Mouse (Mus musculus) CH12.LX (cell line): ENCODE data around the gene Pou5f1.

Experiments used
- BHLHE40 ChIP-seq: IDR thresholded peaks from 2 replicates; pipeline ENCODE4 v1.6.1; 2011; ENCODE audit warnings: mild to moderate bottlenecking, low read depth, low read length, improper control_type of control experiment
- CTCF ChIP-seq, 2 experiments: IDR thresholded peaks in 1 of 2; conservative IDR thresholded peaks in 1 of 2; 2 replicates each; pipeline ENCODE4 v1.5.1; 2011 to 2012; ENCODE audit warnings: low read depth in 2 of 2, low read length in 2 of 2, improper control_type of control experiment in 1 of 2, inconsistent platforms in 1 of 2, mild to moderate bottlenecking in 1 of 2, moderate library complexity in 1 of 2
- ELF1 ChIP-seq: IDR thresholded peaks from 2 replicates; pipeline ENCODE4 v1.6.1; 2014; ENCODE audit warnings: low read depth, mild to moderate bottlenecking, inconsistent platforms, low read length, improper control_type of control experiment
- MAFK ChIP-seq: IDR thresholded peaks from 2 replicates; pipeline ENCODE4 v1.6.1; 2011; ENCODE audit warnings: low read length, improper control_type of control experiment; ENCODE audit not compliant: insufficient replicate concordance
- POLR2A ChIP-seq: IDR thresholded peaks from 2 replicates; pipeline ENCODE4 v1.6.1; 2011; ENCODE audit warnings: low read depth, mild to moderate bottlenecking, improper control_type of control experiment, low read length
- SMC3 ChIP-seq: IDR thresholded peaks from 2 replicates; pipeline ENCODE4 v1.6.1; 2011; ENCODE audit warnings: low read depth, low read length, improper control_type of control experiment

DNA sequence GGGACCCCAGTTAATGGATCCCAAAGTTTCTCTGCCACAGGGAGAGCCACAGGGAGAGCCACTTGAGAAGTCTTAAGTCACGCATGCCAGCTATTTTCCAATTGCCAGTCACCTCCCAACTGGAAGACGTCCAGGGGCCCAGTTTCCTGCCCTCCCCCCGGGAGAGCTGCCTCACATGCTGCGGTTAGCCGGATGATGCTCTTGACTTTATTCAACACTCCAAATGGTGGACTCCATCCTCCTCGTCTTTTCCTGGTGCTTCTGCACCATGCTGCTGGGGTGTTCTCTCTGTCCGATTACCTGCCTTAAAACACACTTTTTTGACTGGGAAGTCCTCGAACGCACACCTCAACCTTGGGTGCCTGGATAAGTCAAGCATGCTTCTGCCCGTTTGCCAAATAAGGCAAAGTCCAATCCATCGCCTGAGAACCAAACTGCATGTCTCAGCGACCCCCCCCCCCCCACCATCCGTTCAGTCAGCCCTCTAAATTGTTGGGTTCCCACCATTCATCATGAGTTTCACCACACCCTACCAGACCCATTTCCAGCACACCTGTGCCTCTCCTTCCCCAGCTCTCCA lies 50.5 kb downstream of the Pou5f1 start:
- TF ChIP-seq CTCF (conservative IDR thresholded peaks at IDR 0.05 in 1 of 2, IDR thresholded peaks at IDR 0.05 in 1 of 2; ENCODE audit: low read depth in 2 of 2, low read length in 2 of 2) = no peak
- no peak for TF ChIP-seq MAFK
- TF ChIP-seq SMC3 = no peak
- no peak for TF ChIP-seq POLR2A
- TF ChIP-seq BHLHE40 = no peak
- no peak for TF ChIP-seq ELF1
